Mouse (Mus musculus): Measurements from ENCODE around the gene Ipcef1.

DNA sequence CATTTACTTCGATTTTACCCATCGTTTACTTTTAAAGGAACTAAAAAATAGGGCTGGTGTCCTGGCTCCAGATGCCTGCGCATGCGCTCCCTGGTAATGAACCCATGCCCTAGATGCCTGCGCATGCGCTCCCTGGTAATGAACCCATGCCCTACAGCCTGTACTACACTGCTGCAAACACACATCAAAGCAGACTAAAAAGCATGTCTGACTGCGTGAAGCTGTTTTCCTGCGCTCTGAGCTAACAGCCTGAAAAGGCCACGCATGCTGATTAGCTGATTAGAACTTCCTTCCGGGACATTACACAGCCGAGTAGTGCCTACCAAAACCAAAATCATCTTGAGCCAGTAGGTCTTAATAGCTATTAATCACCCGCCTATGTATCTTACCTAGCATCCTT, 16.7 kb downstream of the Ipcef1 start:
- no peak for TF ChIP-seq POLR2A (IDR thresholded peaks at IDR 0.05; ENCODE audit: low read depth, low read length)
- no peak for TF ChIP-seq E2F4 (IDR thresholded peaks at IDR 0.05; ENCODE audit: insufficient replicate concordance, low read depth, low read length)
- TF ChIP-seq TCF12 (IDR thresholded peaks at IDR 0.05; ENCODE audit: low read depth, low read length), result no peak
- no peak for TF ChIP-seq EP300 (IDR thresholded peaks at IDR 0.05; ENCODE audit: low read length)
- no peak for TF ChIP-seq CTCF (conservative IDR thresholded peaks at IDR 0.05 in 1 of 2, IDR thresholded peaks at IDR 0.05 in 1 of 2; ENCODE audit: low read depth in 2 of 2, low read length in 2 of 2)
- no peak for TF ChIP-seq MXI1 (IDR thresholded peaks at IDR 0.05; ENCODE audit: low read depth, low read length)
- TF ChIP-seq UBTF (IDR thresholded peaks at IDR 0.05; ENCODE audit: low read depth, low read length), result no peak
- TF ChIP-seq ELF1 (IDR thresholded peaks at IDR 0.05; ENCODE audit: low read depth, low read length), result no peak
- no peak for TF ChIP-seq KAT2A (IDR thresholded peaks at IDR 0.05; ENCODE audit: insufficient replicate concordance, low read length)
- TF ChIP-seq POLR2AphosphoS2 (IDR thresholded peaks at IDR 0.05; ENCODE audit: low read depth, low read length), result no peak
- no peak for TF ChIP-seq JUND (conservative IDR thresholded peaks at IDR 0.05; ENCODE audit: low read depth, low read length)

All from CH12.LX (cell line).